Mouse (Mus musculus) embryonic fibroblast, embryonic 13.5 days (primary cell): ENCODE results near the gene Hoxb8.

Source experiments
- CTCF ChIP-seq: IDR thresholded peaks from 2 replicates; pipeline ENCODE4 v1.5.1; 2011; ENCODE audit warnings: mild to moderate bottlenecking, control low read depth, low read length, moderate library complexity, borderline replicate concordance; ENCODE audit not compliant: insufficient read depth
- POLR2A ChIP-seq: IDR thresholded peaks from 2 replicates; pipeline ENCODE4 v1.6.1; 2011; ENCODE audit warnings: low read depth, mild to moderate bottlenecking, control low read depth, low read length, moderate library complexity

- TF ChIP-seq CTCF (no peak), POLR2A (no peak)
These were observed 31.4 kb downstream of the Hoxb8 start for GRCm38 (mm10) chr11:96313134-96313533.
